11 mouse cellular contexts compared by ENCODE assay signal in genomic region chr13:59393231-59393938, GRCm38 (mm10).
DNase-seq lines count a peak whose midpoint lies in the region; ATAC-seq lines count a peak whose summit lies in the region.
"Had no signal": no experiment of that assay in that cellular context is flagged by ENCODE, and none has a peak within 500 bp of the region (broad histone marks: within the 10 kb centered on the region; RNA-seq: fewer than 3 reads in every experiment).

No protein-coding gene starts in this region.

- no peak overlapping the region for H3K4me3 ChIP-seq in lung, embryonic 16.5 days (ENCODE audit: low read length)
- H3K4me3 ChIP-seq: liver, embryonic 13.5 days had no signal

- H3K27ac ChIP-seq in lung, embryonic 16.5 days (ENCODE audit: low read length) = no peak overlapping the region
- H3K27ac ChIP-seq: liver, embryonic 13.5 days had no signal

- H3K4me1 ChIP-seq in lung, embryonic 16.5 days (replicated peaks; ENCODE audit: control insufficient read depth, insufficient read depth, low read length) = no peaks in the 10 kb centered on the region
- H3K4me1 ChIP-seq: liver, embryonic 13.5 days had no signal

- DNase-seq in adrenal gland, postnatal 14 days = peak; percentile 6
- no peak for DNase-seq in adrenal gland, postnatal 4 days (ENCODE audit: low spot score in 2 of 2)
- no peak for DNase-seq in lung, adult 18-20 months
- DNase-seq in left cerebral cortex, postnatal 36 days (ENCODE audit: low spot score in 2 of 2) = peak; percentile 57 to 64
- peak; percentile 78 for DNase-seq in telencephalon, adult 2 months (ENCODE audit: low read depth, low spot score)
- DNase-seq in thymus, postnatal 36 days = no peak
- no peak for DNase-seq in cerebellum, adult 11 months
- DNase-seq: B cell, adult 2 months; cerebellum, adult 2 months; liver, embryonic 13.5 days had no signal

- intact Hi-C loops in left cerebral cortex, postnatal 36 days (cut with DNase I) = loop anchor here (10.0 kb wide), 2 partner anchors 319 to 759 kb away; no protein-coding TSS in a partner anchor

- no peaks in the 10 kb centered on the region for H3K27me3 ChIP-seq in lung, embryonic 16.5 days (ENCODE audit: control insufficient read depth, insufficient read depth, low read depth, low read length)
- H3K27me3 ChIP-seq: liver, embryonic 13.5 days had no signal

- H3K9ac ChIP-seq in lung, embryonic 16.5 days (ENCODE audit: low read length) = no peak overlapping the region
- H3K9ac ChIP-seq: liver, embryonic 13.5 days had no signal

- H3K36me3 ChIP-seq in lung, embryonic 16.5 days (ENCODE audit: control insufficient read depth, insufficient read depth, low read length) = no peaks in the 10 kb centered on the region
- H3K36me3 ChIP-seq: liver, embryonic 13.5 days had no signal

- no peaks in the 10 kb centered on the region for H3K9me3 ChIP-seq in lung, embryonic 16.5 days (ENCODE audit: control insufficient read depth, low read length)
- H3K9me3 ChIP-seq: liver, embryonic 13.5 days had no signal

- peak; percentile 64; the same call in 1 of the 2 replicates for ATAC-seq in lung, embryonic 16.5 days (ENCODE audit: low read depth)

- 58% methylated on average over 12 of the region's 12 CpGs for WGBS in lung, embryonic 16.5 days

- H3K4me2 ChIP-seq in lung, embryonic 16.5 days (ENCODE audit: low read depth, low read length) = no peak overlapping the region
- H3K4me2 ChIP-seq: liver, embryonic 13.5 days had no signal

Comparison
In these comparisons a context has a peak if more than half of its experiments do, and no peak if none do; other contexts are left out.
1. DNase-seq: peak in adrenal gland, postnatal 14 days (single experiment), left cerebral cortex, postnatal 36 days (2 of 2) and telencephalon, adult 2 months (single experiment); none in adrenal gland, postnatal 4 days (0 of 2), lung, adult 18-20 months (0 of 2), thymus, postnatal 36 days (0 of 2) and cerebellum, adult 11 months (single experiment).